Mouse (Mus musculus): ENCODE measurements around the gene Plce1. TPM values are rescaled to one million over a fixed set of nuclear protein-coding genes. Genes with fewer than 3 reads are reported as not detected.

The Plce1 gene
- polyA plus RNA-seq, 1 experiment, result 2.2 TPM

DNA sequence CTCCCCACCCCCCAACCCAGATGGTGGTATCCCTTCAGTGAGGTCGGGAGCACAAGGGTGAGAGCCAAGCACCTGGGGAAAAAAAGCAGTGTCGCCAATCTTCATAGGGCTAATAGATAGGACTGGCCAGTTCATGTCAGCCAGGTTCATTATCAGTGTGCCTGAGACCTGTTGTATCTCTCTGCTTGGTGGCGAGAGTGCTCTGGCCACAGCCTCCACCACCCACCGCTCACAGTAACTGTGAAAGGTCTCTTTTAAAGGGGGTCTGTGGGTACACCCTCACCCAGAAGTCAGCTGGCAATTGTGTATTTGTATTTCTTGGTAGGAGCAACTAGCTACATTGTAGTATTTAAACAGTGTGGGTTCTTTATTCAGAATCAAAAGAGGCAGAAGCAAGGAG, 6.6 kb downstream of the Plce1 start:
- TF ChIP-seq POLR2A (IDR thresholded peaks at IDR 0.05; ENCODE audit: extremely low read depth, insufficient read depth, low read length) (no peak), CTCF (IDR thresholded peaks at IDR 0.05; ENCODE audit: extremely low read depth, insufficient read depth, low read length) (no peak)
- H3K4me3 ChIP-seq (ENCODE audit: insufficient read depth, low read length), result no peak overlapping the region
- no peak overlapping the region for H3K27ac ChIP-seq (ENCODE audit: insufficient read depth, low read length)
- H3K4me1 ChIP-seq (ENCODE audit: control insufficient read depth, insufficient read depth, low read length), result no peaks in the 10 kb centered on the region

DNA sequence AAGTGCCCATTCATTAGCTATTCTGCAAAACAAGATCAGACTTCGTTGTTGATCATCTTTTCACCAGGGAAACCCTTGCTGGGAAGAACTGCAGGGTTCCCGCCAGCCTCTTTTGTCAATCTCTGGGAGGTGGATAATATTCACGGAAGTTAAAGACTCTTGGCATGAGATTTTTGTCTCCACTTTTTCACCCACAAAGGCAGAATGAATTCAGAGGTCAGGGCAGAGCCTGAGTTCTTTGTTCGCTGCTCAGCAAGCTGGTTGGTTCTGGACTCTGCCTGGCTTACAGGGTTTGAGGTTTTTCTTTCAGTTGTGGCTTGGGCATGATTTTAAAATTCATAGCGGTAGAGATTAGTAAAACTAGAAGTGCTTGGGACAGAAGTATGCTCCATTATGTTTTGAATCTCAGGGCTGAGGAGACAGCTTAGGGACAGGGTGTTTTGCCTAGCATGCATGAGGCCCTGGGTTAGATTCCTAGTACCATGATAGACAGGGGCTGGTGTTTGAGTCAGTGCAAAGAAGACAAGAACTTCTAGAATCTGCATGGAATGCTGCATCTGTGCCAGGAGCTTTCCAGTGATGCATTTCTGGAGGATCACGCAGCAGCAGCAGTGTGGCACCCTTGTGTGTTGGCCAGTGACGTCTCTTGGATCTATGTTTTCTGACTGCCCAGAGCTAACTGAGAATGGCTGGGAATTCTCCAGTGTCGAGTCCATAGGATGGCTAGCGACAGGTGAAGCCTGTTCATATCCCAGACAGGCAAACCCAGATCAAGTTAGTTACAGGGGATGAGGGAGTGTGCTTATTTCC, 7.4 kb downstream of the Plce1 start:
- Histone ChIP-seq H3K4me3 (ENCODE audit: insufficient read depth, low read length) (no peak overlapping the region), H3K27ac (ENCODE audit: insufficient read depth, low read length) (no peak overlapping the region), H3K4me1 (ENCODE audit: control insufficient read depth, insufficient read depth, low read length) (no peaks in the 10 kb centered on the region)
- TF ChIP-seq POLR2A (IDR thresholded peaks at IDR 0.05; ENCODE audit: extremely low read depth, insufficient read depth, low read length) (no peak), CTCF (IDR thresholded peaks at IDR 0.05; ENCODE audit: extremely low read depth, insufficient read depth, low read length) (no peak)

DNA sequence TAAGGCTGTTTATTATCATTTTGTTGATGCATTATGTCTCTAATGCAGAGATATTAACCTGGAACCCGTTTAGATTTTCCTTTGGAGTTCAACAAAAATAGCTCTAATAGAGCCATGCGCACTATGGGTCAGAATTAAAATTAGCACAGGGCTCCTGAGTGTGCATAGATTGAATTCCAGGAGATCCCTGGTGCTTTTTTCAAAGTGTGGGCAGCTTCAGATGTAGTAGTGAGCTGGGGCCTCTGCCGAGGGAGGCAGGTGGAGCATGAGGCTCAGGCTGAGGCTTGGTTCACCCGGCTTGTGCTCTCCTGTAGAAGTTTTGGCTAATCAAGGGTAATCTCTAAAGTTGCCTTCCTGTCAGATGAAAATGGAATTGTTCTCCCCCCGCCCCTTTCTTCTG, 17.3 kb downstream of the Plce1 start:
- H3K27ac ChIP-seq (ENCODE audit: insufficient read depth, low read length), result no peak overlapping the region
- no peak for TF ChIP-seq CTCF (IDR thresholded peaks at IDR 0.05; ENCODE audit: extremely low read depth, insufficient read depth, low read length)
- TF ChIP-seq POLR2A (IDR thresholded peaks at IDR 0.05; ENCODE audit: extremely low read depth, insufficient read depth, low read length), result no peak
- no peak overlapping the region for H3K4me3 ChIP-seq (ENCODE audit: insufficient read depth, low read length)
- no peaks in the 10 kb centered on the region for H3K4me1 ChIP-seq (ENCODE audit: control insufficient read depth, insufficient read depth, low read length)

DNA sequence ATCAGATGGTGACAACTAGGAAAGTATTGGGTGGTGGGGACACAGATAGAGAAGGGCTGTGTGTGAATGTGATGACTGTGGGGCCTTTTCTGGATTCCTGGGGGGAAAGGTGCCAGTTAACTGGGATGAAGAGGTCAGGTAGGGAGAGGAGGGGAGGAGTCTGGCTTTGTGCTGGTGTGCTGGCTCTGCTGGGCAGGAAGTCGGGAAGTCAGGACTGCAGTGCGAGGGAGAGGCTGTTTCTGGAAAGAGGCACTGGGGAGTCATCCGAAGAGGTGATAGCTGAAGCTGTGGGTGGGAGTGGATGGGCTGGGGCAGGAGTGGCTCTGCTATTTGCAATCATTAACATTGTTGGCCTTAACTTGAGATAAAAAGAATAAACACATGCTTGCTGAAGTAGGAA, 23.7 kb downstream of the Plce1 start:
- no peak overlapping the region for H3K27ac ChIP-seq (ENCODE audit: insufficient read depth, low read length)
- H3K4me1 ChIP-seq (ENCODE audit: control insufficient read depth, insufficient read depth, low read length), result peaks cover 2% of the 10 kb centered on the region; the same call in 1 of the 2 replicates
- TF ChIP-seq CTCF (IDR thresholded peaks at IDR 0.05; ENCODE audit: extremely low read depth, insufficient read depth, low read length), result no peak
- no peak for TF ChIP-seq POLR2A (IDR thresholded peaks at IDR 0.05; ENCODE audit: extremely low read depth, insufficient read depth, low read length)
- H3K4me3 ChIP-seq (ENCODE audit: insufficient read depth, low read length), result no peak overlapping the region

DNA sequence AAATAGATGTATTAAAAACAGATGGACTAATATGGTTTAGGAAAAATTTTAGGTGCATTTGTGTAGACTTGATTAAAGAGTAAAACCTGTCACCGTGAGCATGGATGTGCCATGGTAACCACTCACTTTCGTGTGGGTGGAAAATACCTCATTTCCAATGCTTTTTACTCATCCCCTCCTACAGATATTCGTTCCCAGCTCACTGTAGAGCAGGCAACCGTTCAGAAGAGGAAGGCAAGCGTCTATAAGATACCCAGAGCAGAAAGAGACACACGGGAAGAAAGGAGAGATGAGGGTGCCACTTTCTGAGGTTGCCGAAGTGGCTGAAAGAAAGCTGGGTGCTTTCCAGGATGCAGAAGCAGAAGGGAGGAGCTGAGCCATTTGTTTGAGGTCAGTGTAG, 25.2 kb downstream of the Plce1 start:
- Histone ChIP-seq H3K4me3 (ENCODE audit: insufficient read depth, low read length) (no peak overlapping the region), H3K4me1 (ENCODE audit: control insufficient read depth, insufficient read depth, low read length) (peaks cover 2% of the 10 kb centered on the region; the same call in 1 of the 2 replicates), H3K27ac (ENCODE audit: insufficient read depth, low read length) (no peak overlapping the region)
- no peak for TF ChIP-seq CTCF (IDR thresholded peaks at IDR 0.05; ENCODE audit: extremely low read depth, insufficient read depth, low read length)
- peak; percentile 16; the same call in 1 of the 2 replicates for TF ChIP-seq POLR2A (IDR thresholded peaks at IDR 0.05; ENCODE audit: extremely low read depth, insufficient read depth, low read length)

DNA sequence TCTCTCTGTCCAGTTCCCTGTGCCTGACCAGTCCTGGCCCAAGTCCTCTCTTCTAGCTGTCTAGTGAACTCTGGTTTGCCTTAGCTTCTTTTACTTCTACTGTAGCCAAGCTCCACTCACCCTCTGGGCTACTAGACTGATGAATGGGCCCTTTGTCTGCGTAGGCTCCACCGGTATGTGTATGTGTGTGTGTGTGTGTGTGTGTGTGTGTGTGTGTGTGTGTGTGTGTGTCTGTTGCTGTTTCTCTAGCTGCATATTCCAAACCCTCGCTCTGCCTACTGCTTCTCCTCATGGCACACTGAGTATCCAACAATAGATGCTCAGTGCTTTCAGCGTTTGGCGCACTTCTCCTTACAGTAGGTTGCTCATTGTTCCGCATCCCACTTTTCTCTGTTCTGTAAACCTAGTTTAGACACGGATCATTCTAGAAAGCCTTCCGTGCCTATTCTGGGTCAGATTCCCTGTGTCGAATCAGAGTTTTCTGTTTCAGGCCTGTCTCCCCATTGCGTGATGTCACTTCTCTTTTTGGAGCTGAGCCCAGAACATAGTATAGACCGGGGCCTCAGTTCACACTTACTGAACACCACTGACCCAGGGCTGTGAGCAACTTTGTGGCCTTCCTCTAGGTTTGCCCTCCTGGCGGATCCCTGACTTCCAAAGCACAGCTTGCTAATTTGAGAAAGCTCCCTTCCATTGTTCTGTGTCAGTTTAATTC, 26.5 kb downstream of the Plce1 start:
- Histone ChIP-seq H3K27ac (ENCODE audit: insufficient read depth, low read length) (no peak overlapping the region), H3K4me3 (ENCODE audit: insufficient read depth, low read length) (no peak overlapping the region), H3K4me1 (ENCODE audit: control insufficient read depth, insufficient read depth, low read length) (peaks cover 2% of the 10 kb centered on the region; the same call in 1 of the 2 replicates)
- TF ChIP-seq POLR2A (IDR thresholded peaks at IDR 0.05; ENCODE audit: extremely low read depth, insufficient read depth, low read length), result no peak
- no peak for TF ChIP-seq CTCF (IDR thresholded peaks at IDR 0.05; ENCODE audit: extremely low read depth, insufficient read depth, low read length)

DNA sequence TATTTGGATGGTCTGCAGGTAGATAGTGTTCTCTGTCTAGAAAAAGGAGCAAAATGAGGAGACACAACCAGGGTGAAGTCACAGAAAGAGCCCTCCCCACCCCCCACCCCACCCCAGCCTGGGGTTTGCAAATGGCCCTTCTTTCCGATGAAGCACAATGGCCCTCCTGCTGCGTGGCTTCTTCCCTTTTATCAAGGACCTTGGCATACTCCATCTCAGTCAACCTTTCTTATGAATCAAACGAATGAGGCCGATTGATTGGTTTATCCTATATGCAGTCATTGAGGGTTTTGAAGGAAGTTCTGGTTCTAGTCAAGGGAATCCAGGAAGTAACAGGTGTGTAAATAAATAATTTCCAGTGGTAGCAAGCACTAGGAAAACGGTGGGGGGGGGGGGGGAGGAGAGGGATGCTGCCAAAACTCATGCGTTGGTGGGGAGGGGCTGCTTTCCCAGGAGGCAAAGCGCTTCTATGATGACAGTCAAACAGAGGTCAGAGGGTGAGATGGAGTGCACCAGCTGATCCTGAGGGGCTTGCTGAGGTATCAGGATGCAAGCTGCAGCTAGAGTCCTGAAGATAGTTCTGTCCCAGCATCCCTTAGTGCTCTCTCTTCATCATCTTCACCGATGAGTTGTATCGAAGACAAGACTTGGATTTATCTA, 27.2 kb downstream of the Plce1 start:
- H3K4me1 ChIP-seq (ENCODE audit: control insufficient read depth, insufficient read depth, low read length), result peaks cover 2% of the 10 kb centered on the region; the same call in 1 of the 2 replicates
- no peak for TF ChIP-seq POLR2A (IDR thresholded peaks at IDR 0.05; ENCODE audit: extremely low read depth, insufficient read depth, low read length)
- no peak for TF ChIP-seq CTCF (IDR thresholded peaks at IDR 0.05; ENCODE audit: extremely low read depth, insufficient read depth, low read length)
- no peak overlapping the region for H3K4me3 ChIP-seq (ENCODE audit: insufficient read depth, low read length)
- no peak overlapping the region for H3K27ac ChIP-seq (ENCODE audit: insufficient read depth, low read length)

DNA sequence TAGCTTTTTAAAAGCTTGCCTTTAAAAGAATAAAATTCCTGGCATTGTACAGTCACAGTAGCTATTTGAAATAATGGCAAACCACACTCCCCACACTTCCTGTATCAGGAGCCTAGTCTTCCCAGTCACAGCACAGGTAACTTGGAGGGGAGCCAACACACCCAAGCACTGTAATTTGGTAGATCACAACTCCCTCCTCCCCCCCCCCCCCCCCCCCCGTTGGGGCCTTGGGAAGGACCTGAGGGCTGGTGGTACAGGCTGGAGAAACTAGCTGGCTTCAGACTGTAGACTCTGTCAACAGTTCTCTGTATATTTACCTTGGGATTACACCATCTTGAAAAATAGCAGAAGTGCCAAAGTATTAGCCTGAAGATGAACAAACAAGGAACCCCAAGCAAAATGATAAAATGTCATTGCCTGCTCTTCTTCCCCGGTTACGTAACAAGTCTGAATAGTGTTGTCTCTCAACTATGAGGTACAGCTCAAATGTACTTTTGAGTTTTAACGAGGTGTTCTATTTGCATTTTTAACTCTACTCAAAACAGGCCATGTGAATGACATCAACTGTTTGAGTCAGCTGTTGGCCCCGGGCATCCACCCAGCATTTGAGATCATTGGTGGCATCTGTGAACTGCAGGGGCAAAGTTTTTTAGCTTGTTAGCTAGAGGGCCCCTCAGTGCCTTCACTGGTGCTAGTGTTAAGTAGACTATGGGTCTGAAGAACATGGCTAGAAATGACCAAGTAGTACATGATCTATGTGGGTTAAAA, 33.7 kb downstream of the Plce1 start:
- TF ChIP-seq CTCF (IDR thresholded peaks at IDR 0.05; ENCODE audit: extremely low read depth, insufficient read depth, low read length), result no peak
- TF ChIP-seq POLR2A (IDR thresholded peaks at IDR 0.05; ENCODE audit: extremely low read depth, insufficient read depth, low read length), result no peak
- no peak overlapping the region for H3K4me3 ChIP-seq (ENCODE audit: insufficient read depth, low read length)
- no peak overlapping the region for H3K27ac ChIP-seq (ENCODE audit: insufficient read depth, low read length)
- H3K4me1 ChIP-seq (ENCODE audit: control insufficient read depth, insufficient read depth, low read length), result no peaks in the 10 kb centered on the region; the same call in 1 of the 2 replicates

DNA sequence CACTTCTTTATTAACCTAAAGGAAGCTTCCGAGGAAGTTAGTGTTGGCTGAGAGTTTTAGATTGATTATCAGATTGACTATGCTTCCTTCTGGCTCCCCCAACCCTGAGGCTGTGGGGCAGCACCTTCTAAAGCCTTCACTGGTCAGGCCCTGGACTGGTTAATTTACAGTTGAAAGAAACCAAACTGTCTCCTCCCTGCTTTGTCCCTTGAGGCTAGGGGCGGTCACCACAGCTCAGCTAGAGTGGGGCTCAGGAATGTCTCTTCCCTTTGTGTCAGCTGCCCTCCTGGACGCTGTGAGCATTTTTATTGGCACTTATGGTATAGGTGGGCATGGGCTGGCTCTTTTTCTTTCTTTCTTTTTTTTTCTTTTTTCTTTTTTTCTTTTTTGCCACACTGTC, 45.9 kb downstream of the Plce1 start:
- Histone ChIP-seq H3K4me3 (ENCODE audit: insufficient read depth, low read length) (no peak overlapping the region), H3K4me1 (ENCODE audit: control insufficient read depth, insufficient read depth, low read length) (no peaks in the 10 kb centered on the region), H3K27ac (ENCODE audit: insufficient read depth, low read length) (no peak overlapping the region)
- TF ChIP-seq POLR2A (IDR thresholded peaks at IDR 0.05; ENCODE audit: extremely low read depth, insufficient read depth, low read length) (no peak), CTCF (IDR thresholded peaks at IDR 0.05; ENCODE audit: extremely low read depth, insufficient read depth, low read length) (no peak)

Data from cortical plate, adult 2 months (tissue).